In genomic region chr3:102337881-102338280, GRCm38 (mm10) we compare ENCODE assay signal across 22 mouse cellular contexts.
A peak's percentile ranks its signal among the peaks of the same experiment; 100 is the strongest.
DNase-seq lines count a peak whose midpoint lies in the region; ATAC-seq and TF ChIP-seq lines count a peak whose summit lies in the region.
"Had no signal": no experiment of that assay in that cellular context is flagged by ENCODE, and none has a peak within 500 bp of the region (broad histone marks: within the 10 kb centered on the region; RNA-seq: fewer than 3 reads in every experiment).

No protein-coding gene starts in this region.

- H3K9me3 ChIP-seq in kidney, embryonic 14.5 days (ENCODE audit: control insufficient read depth, low read length): no peaks in the 10 kb centered on the region
- no peaks in the 10 kb centered on the region for H3K9me3 ChIP-seq in kidney, embryonic 16.5 days (ENCODE audit: low read length)
- H3K9me3 ChIP-seq: embryonic facial prominence, embryonic 10.5 days; hindbrain, embryonic 12.5 days; intestine, embryonic 15.5 days had no signal

- ATAC-seq in kidney, embryonic 14.5 days (ENCODE audit: low FRiP score, low TSS enrichment): 0 out of 2 replicates have a peak, but pooled peaks have one; percentile 20
- no peak for ATAC-seq in kidney, embryonic 16.5 days (ENCODE audit: low FRiP score, low TSS enrichment)
- ATAC-seq: intestine, embryonic 15.5 days; liver, postnatal 0 days had no signal

- no peaks in the 10 kb centered on the region for H3K27me3 ChIP-seq in kidney, embryonic 14.5 days (ENCODE audit: control insufficient read depth, insufficient read depth, low read length)
- no peaks in the 10 kb centered on the region; the same call in 1 of the 2 replicates for H3K27me3 ChIP-seq in kidney, embryonic 16.5 days (ENCODE audit: insufficient read depth, low read length)
- H3K27me3 ChIP-seq in myocyte (ENCODE audit: control insufficient read depth, insufficient read depth, insufficient read length): no peaks in the 10 kb centered on the region
- H3K27me3 ChIP-seq: intestine, embryonic 15.5 days had no signal

- no peak overlapping the region for H3K27ac ChIP-seq in kidney, embryonic 14.5 days (ENCODE audit: low read depth, low read length)
- no peak overlapping the region for H3K27ac ChIP-seq in kidney, embryonic 16.5 days (ENCODE audit: low read length)
- H3K27ac ChIP-seq: embryonic facial prominence, embryonic 10.5 days; heart, adult 2 months; hindbrain, embryonic 12.5 days; intestine, embryonic 15.5 days; kidney, postnatal 0 days; layer of hippocampus, adult 2 months; left cerebral cortex, adult 2 months; macrophage had no signal

- H3K79me2 ChIP-seq in myocyte (ENCODE audit: control insufficient read depth, insufficient read depth): no peaks in the 10 kb centered on the region

- no peaks in the 10 kb centered on the region for H3K36me3 ChIP-seq in kidney, embryonic 14.5 days (ENCODE audit: control insufficient read depth, insufficient read depth, low read length)
- H3K36me3 ChIP-seq in kidney, embryonic 16.5 days (ENCODE audit: insufficient read depth, low read length): no peaks in the 10 kb centered on the region
- H3K36me3 ChIP-seq in myocyte (ENCODE audit: control insufficient read depth, insufficient read depth): no peaks in the 10 kb centered on the region
- H3K36me3 ChIP-seq: embryonic facial prominence, embryonic 10.5 days; hindbrain, embryonic 12.5 days; intestine, embryonic 15.5 days had no signal

- no peak for TF ChIP-seq POLR2A in myocyte (IDR thresholded peaks at IDR 0.05; ENCODE audit: insufficient read length, low read depth)

- no peaks in the 10 kb centered on the region for H3K4me1 ChIP-seq in kidney, embryonic 14.5 days (ENCODE audit: control insufficient read depth, insufficient read depth, low read length)
- H3K4me1 ChIP-seq in kidney, embryonic 16.5 days (ENCODE audit: insufficient read depth, low read length): no peaks in the 10 kb centered on the region
- H3K4me1 ChIP-seq: intestine, embryonic 15.5 days had no signal

- H3K4me3 ChIP-seq in kidney, embryonic 14.5 days (ENCODE audit: low read length): no peak overlapping the region
- H3K4me3 ChIP-seq in kidney, embryonic 16.5 days (ENCODE audit: low read length): no peak overlapping the region
- H3K4me3 ChIP-seq in myocyte: no peak overlapping the region
- H3K4me3 ChIP-seq: embryonic facial prominence, embryonic 10.5 days; erythroblast, embryonic 14.5 days; heart, adult 2 months; hindbrain, embryonic 12.5 days; intestine, embryonic 15.5 days; layer of hippocampus, adult 2 months; left cerebral cortex, adult 2 months had no signal

- peak; percentile 83 for DNase-seq in 3T3-L1 (ENCODE audit: low read depth, low spot score)
- DNase-seq in adipocyte (ENCODE audit: low spot score): peak; percentile 63
- no peak for DNase-seq in layer of hippocampus, postnatal 14 days (ENCODE audit: low spot score in 2 of 2)
- DNase-seq in kidney, postnatal 10 days: no peak
- DNase-seq: adrenal gland, adult 2 months; cerebellum, adult 18-20 months; liver; liver, postnatal 0 days; thymus, adult 2 months had no signal

- H3K9ac ChIP-seq in kidney, embryonic 14.5 days (ENCODE audit: low read depth, low read length): no peak overlapping the region
- no peak overlapping the region for H3K9ac ChIP-seq in kidney, embryonic 16.5 days (replicated peaks; ENCODE audit: low read length)
- H3K9ac ChIP-seq: hindbrain, embryonic 12.5 days; intestine, embryonic 15.5 days; liver, postnatal 0 days had no signal

- no peak overlapping the region for H3K4me2 ChIP-seq in kidney, embryonic 14.5 days (replicated peaks; ENCODE audit: low read depth, low read length)
- H3K4me2 ChIP-seq in kidney, embryonic 16.5 days (replicated peaks; ENCODE audit: low read depth, low read length): no peak overlapping the region
- H3K4me2 ChIP-seq in myocyte (ENCODE audit: low read depth): peak overlapping the region; percentile 74
- H3K4me2 ChIP-seq: hindbrain, embryonic 12.5 days; intestine, embryonic 15.5 days; midbrain, embryonic 11.5 days had no signal

- WGBS in kidney, embryonic 14.5 days: 31% methylated on average over 8 of the region's 8 CpGs
- 29% methylated on average over 8 of the region's 8 CpGs for WGBS in kidney, embryonic 16.5 days

- H3ac ChIP-seq in myocyte (ENCODE audit: control insufficient read depth, insufficient read length): no peak overlapping the region

TF ChIP-seq in myocyte, 11 proteins besides CTCF, POLR2A, EP300 and RAD21:
- TF ChIP-seq USF1 (IDR thresholded peaks at IDR 0.05; ENCODE audit: low read depth) (no peak), POLR2AphosphoS2 (IDR thresholded peaks at IDR 0.05; ENCODE audit: insufficient read length, low read depth) (no peak), TCF12 (IDR thresholded peaks at IDR 0.05; ENCODE audit: insufficient read depth, poor library complexity, severe bottlenecking) (no peak), SRF (IDR thresholded peaks at IDR 0.05; ENCODE audit: control insufficient read depth, insufficient read length, low read depth) (no peak), MYOG (IDR thresholded peaks at IDR 0.05; ENCODE audit: control insufficient read depth in 1 of 3, insufficient read depth in 1 of 3, insufficient read length in 2 of 3, low read depth in 2 of 3) (no peak), TCF3 (IDR thresholded peaks at IDR 0.05; ENCODE audit: insufficient read length, low read depth) (no peak), MAX (IDR thresholded peaks at IDR 0.05; ENCODE audit: low read depth) (no peak), REST (IDR thresholded peaks at IDR 0.05; ENCODE audit: insufficient read depth, insufficient read length) (no peak), CEBPB (IDR thresholded peaks at IDR 0.05; ENCODE audit: insufficient read depth, poor library complexity, severe bottlenecking) (no peak), MYOD1 (IDR thresholded peaks at IDR 0.05; ENCODE audit: control insufficient read depth in 1 of 3, insufficient read length in 2 of 3, low read depth in 2 of 3) (no peak), E2F4 (IDR thresholded peaks at IDR 0.05; ENCODE audit: insufficient read depth) (no peak)

Comparison
In these comparisons a context has a peak if more than half of its experiments do, and no peak if none do; other contexts are left out.
1. DNase-seq: peak in 3T3-L1 (single experiment) and adipocyte (single experiment); none in layer of hippocampus, postnatal 14 days (0 of 2) and kidney, postnatal 10 days (single experiment).